Mouse (Mus musculus): ENCODE results near the gene Psmd5. TPM values are rescaled to one million over a fixed set of nuclear protein-coding genes. Genes with fewer than 3 reads are reported as not detected.
"Not testable (repeated sequence)": the region's sequence is repeated elsewhere in the genome, so short reads cannot be mapped to it uniquely, and the experiment has no call there.

Gene Psmd5
- polyA plus RNA-seq, 1 experiment from 2014 or later = 114 TPM

DNA sequence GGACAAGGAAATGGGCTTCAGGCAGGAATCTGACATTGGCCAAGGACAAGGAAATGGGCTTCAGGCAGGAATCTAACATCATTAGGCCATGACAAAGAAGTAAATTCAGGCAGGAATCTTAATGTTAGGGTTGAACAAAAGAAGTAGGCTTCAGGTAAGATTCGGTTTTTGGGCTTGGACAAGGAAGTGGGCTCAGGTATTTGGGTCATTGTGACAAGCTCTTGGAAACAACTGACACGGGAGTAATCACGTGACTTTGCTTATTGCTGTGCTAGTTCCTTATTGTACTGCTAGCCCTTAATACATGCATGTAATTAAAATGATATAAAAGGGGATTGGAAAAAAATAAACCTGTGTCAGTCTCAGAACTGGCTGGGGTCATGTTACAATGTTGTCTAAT is 39.1 kb downstream of the Psmd5 start:
- Histone ChIP-seq H3K4me2 (replicated peaks) (no peak overlapping the region), H3K27me3 (ENCODE audit: control insufficient read depth, insufficient read depth, low read length) (no peaks in the 10 kb centered on the region), H3K4me1 (replicated peaks; ENCODE audit: control insufficient read depth, insufficient read depth, low read length) (no peaks in the 10 kb centered on the region), H3K27ac (no peak overlapping the region), H3K9ac (no peak overlapping the region), H3K36me3 (replicated peaks; ENCODE audit: control insufficient read depth, insufficient read depth) (no peaks in the 10 kb centered on the region), H3K4me3 (replicated peaks; ENCODE audit: low read length) (no peak overlapping the region), H3K9me3 (ENCODE audit: control insufficient read depth, low read length) (no peaks in the 10 kb centered on the region)
- ATAC-seq (ENCODE audit: low FRiP score) = no peak
- WGBS = 76% methylated on average over 3 of the region's 3 CpGs
- DNase-seq (ENCODE audit: low spot score) = no peak

DNA sequence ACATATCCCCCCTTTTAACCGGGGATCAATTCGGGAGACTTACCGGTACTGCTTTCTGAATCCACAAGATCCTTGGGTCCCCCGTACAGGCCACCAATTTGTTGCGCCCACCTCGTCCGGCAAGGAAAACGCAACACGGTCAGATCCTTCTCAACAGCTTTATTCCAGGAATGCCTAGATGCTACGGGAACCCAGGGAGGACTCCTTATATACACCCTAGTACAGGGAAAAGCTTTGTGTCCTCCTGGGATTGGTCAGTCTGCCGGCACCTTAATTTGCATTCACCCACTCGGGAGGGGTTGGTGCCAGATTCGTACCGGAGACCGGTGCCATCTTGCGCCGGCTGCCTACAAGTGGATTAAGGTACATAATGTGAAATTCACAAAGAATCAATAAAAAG is 41.1 kb downstream of the Psmd5 start:
- DNase-seq (ENCODE audit: low spot score) (no peak), ATAC-seq (ENCODE audit: low FRiP score) (no peak)
- 90% methylated on average over 17 of the region's 17 CpGs for WGBS
- Histone ChIP-seq H3K36me3 (replicated peaks; ENCODE audit: control insufficient read depth, insufficient read depth) (no peaks in the 10 kb centered on the region), H3K27ac (no peak overlapping the region), H3K4me2 (replicated peaks) (no peak overlapping the region), H3K9me3 (ENCODE audit: control insufficient read depth, low read length) (0 out of 2 replicates have a peak, but pooled peaks cover 5% of the 10 kb centered on the region), H3K4me1 (replicated peaks; ENCODE audit: control insufficient read depth, insufficient read depth, low read length) (no peaks in the 10 kb centered on the region), H3K4me3 (replicated peaks; ENCODE audit: low read length) (no peak overlapping the region), H3K9ac (no peak overlapping the region), H3K27me3 (ENCODE audit: control insufficient read depth, insufficient read depth, low read length) (no peaks in the 10 kb centered on the region)

DNA sequence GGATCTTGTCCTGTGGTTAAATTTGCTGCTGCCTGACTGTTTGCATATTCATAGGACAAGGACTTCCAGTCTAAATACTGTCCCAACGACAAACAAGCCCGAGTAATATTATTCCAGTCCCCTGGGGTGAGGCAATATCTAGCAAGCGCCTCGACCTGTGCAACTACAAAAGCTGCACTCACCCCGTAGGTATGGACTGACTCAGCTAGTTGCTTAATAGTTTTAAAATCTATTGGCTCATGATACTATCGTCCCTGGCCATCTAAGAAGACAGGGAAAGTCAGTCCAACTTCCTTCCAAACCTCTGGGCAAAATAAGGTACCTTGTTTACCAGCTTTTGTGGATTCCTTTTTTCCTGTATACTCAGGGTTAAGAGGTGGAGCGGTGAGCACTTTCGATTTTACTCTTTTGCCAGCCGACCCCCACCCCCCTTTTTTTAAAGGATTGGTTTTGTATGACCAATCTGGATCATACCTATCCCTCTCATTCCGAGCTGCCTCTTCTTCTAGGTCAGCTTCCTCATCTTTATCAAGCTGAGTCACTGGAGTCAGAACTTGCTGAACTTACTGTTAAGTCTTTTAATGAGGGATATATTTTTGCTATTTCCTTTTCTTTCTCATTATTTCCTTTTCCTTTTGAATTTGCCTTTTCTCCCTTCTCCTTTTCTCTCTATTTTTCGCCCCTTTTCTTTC is 41.9 kb downstream of the Psmd5 start, which contains the start of gene Gm34653:
Gene Gm34653 (plus strand): TSS at position 242 of the 692 bp plus-strand sequence.
- H3K27me3 ChIP-seq (ENCODE audit: control insufficient read depth, insufficient read depth, low read length); H3K4me3 ChIP-seq (replicated peaks; ENCODE audit: low read length); H3K4me1 ChIP-seq (replicated peaks; ENCODE audit: control insufficient read depth, insufficient read depth, low read length); H3K9ac ChIP-seq; H3K9me3 ChIP-seq (ENCODE audit: control insufficient read depth, low read length); H3K36me3 ChIP-seq (replicated peaks; ENCODE audit: control insufficient read depth, insufficient read depth); H3K27ac ChIP-seq; ATAC-seq (ENCODE audit: low FRiP score); H3K4me2 ChIP-seq (replicated peaks); DNase-seq (ENCODE audit: low spot score): not testable (repeated sequence)
- 73% methylated on average over 11 of the region's 11 CpGs for WGBS

DNA sequence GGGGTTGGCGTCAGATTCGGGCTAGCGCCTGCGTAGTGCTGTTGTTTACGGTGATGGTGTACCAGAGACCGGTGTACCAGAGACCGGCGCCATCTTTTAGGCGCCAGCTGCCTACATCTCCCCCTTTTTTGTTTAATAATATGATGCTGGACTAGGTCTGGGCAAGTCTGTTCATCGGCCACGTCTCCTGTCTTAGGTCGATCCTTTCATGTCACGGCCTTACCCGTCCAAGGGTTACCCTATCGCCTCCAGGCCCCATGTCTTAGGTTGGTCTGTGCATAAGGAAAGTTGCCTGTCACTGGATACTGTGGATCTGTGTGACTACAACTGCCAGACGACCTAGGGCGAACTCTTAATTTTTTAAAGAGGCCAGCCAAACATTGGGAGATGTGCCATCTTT is 44.7 kb downstream of the Psmd5 start:
- H3K4me2 ChIP-seq (replicated peaks) = not testable (repeated sequence)
- peaks cover 11% of the 10 kb centered on the region for H3K4me1 ChIP-seq (replicated peaks; ENCODE audit: control insufficient read depth, insufficient read depth, low read length)

DNA sequence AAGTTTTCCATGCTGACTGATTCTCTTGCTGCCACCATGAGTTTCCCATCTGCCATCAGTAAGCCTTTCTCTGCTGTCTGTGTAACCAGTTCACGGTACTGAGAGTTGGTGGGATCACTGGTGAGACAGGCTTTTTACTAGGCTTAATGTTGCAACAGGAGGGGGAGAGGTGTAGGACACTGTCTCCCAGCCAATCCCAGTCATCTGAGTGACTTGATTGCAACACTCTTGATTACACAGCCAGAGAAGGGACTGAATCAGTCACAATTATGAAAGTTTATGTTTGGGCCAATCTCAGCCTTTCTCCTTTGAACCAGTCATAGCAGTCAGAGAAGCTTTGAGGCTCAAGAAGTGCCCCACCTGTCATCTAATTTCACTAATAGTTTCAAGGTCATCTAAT is 46.7 kb downstream of the Psmd5 start:
- Histone ChIP-seq H3K4me1 (replicated peaks; ENCODE audit: control insufficient read depth, insufficient read depth, low read length) (peaks cover 19% of the 10 kb centered on the region), H3K27ac (no peak overlapping the region), H3K4me2 (replicated peaks) (no peak overlapping the region), H3K36me3 (replicated peaks; ENCODE audit: control insufficient read depth, insufficient read depth) (no peaks in the 10 kb centered on the region), H3K9me3 (ENCODE audit: control insufficient read depth, low read length) (0 out of 2 replicates have a peak, but pooled peaks cover 5% of the 10 kb centered on the region), H3K4me3 (replicated peaks; ENCODE audit: low read length) (no peak overlapping the region), H3K9ac (no peak overlapping the region), H3K27me3 (ENCODE audit: control insufficient read depth, insufficient read depth, low read length) (no peaks in the 10 kb centered on the region)
- no peak for ATAC-seq (ENCODE audit: low FRiP score)
- no peak for DNase-seq (ENCODE audit: low spot score)
- WGBS = 93% methylated on average over 1 of the region's 1 CpGs

More for the DNA sequence above, 44.7 kb downstream of the Psmd5 start:
- H3K4me3 ChIP-seq (replicated peaks; ENCODE audit: low read length); ATAC-seq (ENCODE audit: low FRiP score); H3K36me3 ChIP-seq (replicated peaks; ENCODE audit: control insufficient read depth, insufficient read depth); H3K27me3 ChIP-seq (ENCODE audit: control insufficient read depth, insufficient read depth, low read length); H3K27ac ChIP-seq; H3K9ac ChIP-seq; H3K9me3 ChIP-seq (ENCODE audit: control insufficient read depth, low read length); DNase-seq (ENCODE audit: low spot score): not testable (repeated sequence)
- 95% methylated on average over 17 of the region's 17 CpGs for WGBS

DNA sequence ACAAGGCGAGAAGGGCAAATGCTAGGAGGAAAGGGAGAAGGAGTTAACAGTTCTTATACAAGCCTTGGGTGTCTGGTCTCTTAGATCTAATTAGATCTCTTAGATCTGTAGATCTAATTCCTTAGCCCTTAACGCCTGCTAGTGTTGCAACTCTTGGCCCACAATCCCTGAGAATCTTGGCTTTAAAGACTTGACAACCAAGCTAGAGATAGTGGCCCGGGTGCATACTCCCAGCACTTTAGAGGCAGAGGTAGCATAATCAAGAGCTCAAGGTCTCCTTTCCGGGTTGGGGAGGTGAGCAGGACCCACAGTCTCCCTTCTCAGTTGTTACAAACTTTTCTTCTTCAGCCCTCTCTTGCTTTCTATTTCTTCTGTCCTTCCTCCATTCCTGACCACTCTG is 47.2 kb downstream of the Psmd5 start:
- no peak overlapping the region for H3K4me2 ChIP-seq (replicated peaks)
- WGBS = 93% methylated on average over 4 of the region's 4 CpGs
- H3K27me3 ChIP-seq (ENCODE audit: control insufficient read depth, insufficient read depth, low read length) = no peaks in the 10 kb centered on the region
- peaks cover 2% of the 10 kb centered on the region; the same call in 1 of the 2 replicates for H3K36me3 ChIP-seq (replicated peaks; ENCODE audit: control insufficient read depth, insufficient read depth)
- H3K27ac ChIP-seq = no peak overlapping the region
- H3K4me1 ChIP-seq (replicated peaks; ENCODE audit: control insufficient read depth, insufficient read depth, low read length) = peaks cover 19% of the 10 kb centered on the region
- no peak overlapping the region for H3K4me3 ChIP-seq (replicated peaks; ENCODE audit: low read length)
- no peak overlapping the region for H3K9ac ChIP-seq
- no peak for ATAC-seq (ENCODE audit: low FRiP score)
- DNase-seq (ENCODE audit: low spot score) = no peak
- H3K9me3 ChIP-seq (ENCODE audit: control insufficient read depth, low read length) = 0 out of 2 replicates have a peak, but pooled peaks cover 5% of the 10 kb centered on the region

DNA sequence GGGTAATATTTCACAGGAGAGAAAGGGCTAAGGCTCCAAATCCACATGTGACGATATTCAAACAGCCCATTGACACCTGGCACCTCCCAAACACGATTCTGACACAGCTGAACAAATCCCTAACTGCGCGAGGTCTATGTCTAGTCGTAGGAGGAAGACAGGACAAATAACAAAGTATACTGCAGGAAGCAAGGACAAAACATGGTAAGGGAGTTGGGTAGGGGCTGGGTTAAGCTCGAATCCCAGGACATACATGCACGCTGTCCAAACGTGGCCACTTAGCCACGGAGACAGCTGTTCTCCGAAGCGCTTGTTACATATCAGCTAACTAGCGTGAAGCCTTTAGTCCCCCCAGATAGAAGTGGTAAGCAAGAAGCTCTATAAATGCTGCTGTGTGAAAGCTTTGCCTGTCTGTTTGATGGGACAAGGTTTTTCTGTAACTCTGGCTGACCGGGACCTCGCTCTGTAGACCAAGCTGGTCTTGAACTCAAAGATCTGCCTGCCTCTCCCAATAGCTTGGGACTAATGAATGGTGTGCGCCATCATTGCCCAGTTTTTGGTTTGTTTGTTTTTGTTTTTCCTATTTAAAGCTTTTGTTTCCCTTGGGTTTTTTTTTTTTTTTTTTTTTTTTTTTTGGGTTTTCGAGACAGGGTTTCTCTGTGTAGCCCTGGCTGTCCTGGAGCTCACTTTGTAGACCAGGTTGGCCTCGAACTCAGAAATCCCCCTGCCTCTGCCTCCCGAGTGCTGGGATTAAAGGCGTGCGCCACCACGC is 48.1 kb downstream of the Psmd5 start:
- H3K4me2 ChIP-seq (replicated peaks) = peak overlapping the region; percentile 85
- ATAC-seq (ENCODE audit: low FRiP score) (no peak), DNase-seq (ENCODE audit: low spot score) (peak; percentile 32)
- H3K27ac ChIP-seq = peak overlapping the region; percentile 84
- peak overlapping the region; percentile 92 for H3K4me3 ChIP-seq (replicated peaks; ENCODE audit: low read length)
- H3K9ac ChIP-seq = peak overlapping the region; percentile 98
- H3K36me3 ChIP-seq (replicated peaks; ENCODE audit: control insufficient read depth, insufficient read depth) = peaks cover 11% of the 10 kb centered on the region
- WGBS = 38% methylated on average over 20 of the region's 21 CpGs
- no peaks in the 10 kb centered on the region for H3K27me3 ChIP-seq (ENCODE audit: control insufficient read depth, insufficient read depth, low read length)
- 0 out of 2 replicates have a peak, but pooled peaks cover 5% of the 10 kb centered on the region for H3K9me3 ChIP-seq (ENCODE audit: control insufficient read depth, low read length)
- H3K4me1 ChIP-seq (replicated peaks; ENCODE audit: control insufficient read depth, insufficient read depth, low read length) = peaks cover 19% of the 10 kb centered on the region

DNA sequence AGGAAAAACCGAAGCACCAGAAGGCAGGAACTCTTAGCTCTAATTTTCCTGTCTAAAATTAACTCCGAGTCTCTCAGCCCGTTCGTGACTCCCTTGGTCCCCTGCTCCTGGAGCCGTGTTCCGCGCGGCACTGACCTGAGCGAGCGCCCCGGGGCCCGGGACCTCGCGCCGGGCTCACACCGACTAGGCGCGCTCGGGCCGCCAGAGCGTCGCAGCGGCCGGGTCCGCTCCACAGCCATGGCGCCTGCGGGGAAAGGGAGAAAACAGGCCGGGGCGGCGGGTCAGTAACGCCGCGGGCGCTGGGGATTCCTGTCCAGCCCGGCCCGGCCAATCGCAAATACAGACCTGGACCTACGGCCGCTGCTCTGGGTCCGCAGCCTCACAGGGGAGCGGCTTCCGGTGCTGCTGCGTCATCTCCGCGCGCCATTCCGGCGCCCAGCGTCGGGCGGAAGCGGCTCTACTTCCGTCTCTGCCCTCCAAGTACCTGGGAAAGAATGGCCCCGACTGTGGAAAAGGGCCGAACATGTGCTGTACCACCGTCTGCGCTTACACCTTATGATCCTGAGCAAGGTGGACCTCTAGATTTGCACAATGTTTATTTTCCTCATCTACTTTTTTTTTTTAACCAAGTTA is 48.8 kb downstream of the Psmd5 start, which contains the start of gene Fbxw2:
Gene Fbxw2 (minus strand): TSS at position 485 of the 633 bp plus-strand sequence.
- Histone ChIP-seq H3K9ac (peak within 1 kb of the TSS; percentile 98), H3K36me3 (replicated peaks; ENCODE audit: control insufficient read depth, insufficient read depth) (peaks cover 11% of the 10 kb centered on the region), H3K27me3 (ENCODE audit: control insufficient read depth, insufficient read depth, low read length) (no peaks in the 10 kb centered on the region), H3K9me3 (ENCODE audit: control insufficient read depth, low read length) (0 out of 2 replicates have a peak, but pooled peaks cover 5% of the 10 kb centered on the region), H3K27ac (peak within 1 kb of the TSS; percentile 84), H3K4me2 (replicated peaks) (peak within 1 kb of the TSS; percentile 85), H3K4me3 (replicated peaks; ENCODE audit: low read length) (peak within 1 kb of the TSS; percentile 92), H3K4me1 (replicated peaks; ENCODE audit: control insufficient read depth, insufficient read depth, low read length) (peaks cover 19% of the 10 kb centered on the region)
- DNase-seq (ENCODE audit: low spot score) (peak; percentile 95), ATAC-seq (ENCODE audit: low FRiP score) (peak; percentile 96)
- under 1% methylated on average over 57 of the region's 57 CpGs for WGBS

DNA sequence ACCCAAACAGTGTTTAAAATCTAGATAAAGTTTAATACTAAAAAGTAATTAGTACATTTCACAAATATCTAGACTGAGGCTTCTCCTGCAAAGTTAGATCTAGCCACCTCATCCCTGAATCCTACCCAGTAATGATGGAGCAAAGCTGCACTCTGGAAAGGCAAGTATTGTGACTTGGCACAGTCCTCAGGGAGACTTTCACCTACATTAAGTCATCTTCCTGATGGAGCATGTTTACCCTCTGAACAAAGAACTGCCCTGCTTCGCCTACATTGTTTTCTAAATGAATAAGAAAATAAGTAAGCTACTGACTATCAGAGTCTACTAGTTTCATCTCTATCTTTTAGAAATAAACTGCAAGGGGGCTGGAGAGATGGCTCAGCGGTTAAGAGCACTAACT is 56.3 kb downstream of the Psmd5 start:
- H3K4me2 ChIP-seq (replicated peaks) = no peak overlapping the region
- H3K4me1 ChIP-seq (replicated peaks; ENCODE audit: control insufficient read depth, insufficient read depth, low read length) = no peaks in the 10 kb centered on the region
- H3K27ac ChIP-seq = no peak overlapping the region
- DNase-seq (ENCODE audit: low spot score) = no peak
- no peak for ATAC-seq (ENCODE audit: low FRiP score)
- H3K9ac ChIP-seq = no peak overlapping the region
- no peaks in the 10 kb centered on the region for H3K9me3 ChIP-seq (ENCODE audit: control insufficient read depth, low read length)
- H3K27me3 ChIP-seq (ENCODE audit: control insufficient read depth, insufficient read depth, low read length) = no peaks in the 10 kb centered on the region
- WGBS = 93% methylated on average over 2 of the region's 2 CpGs
- H3K36me3 ChIP-seq (replicated peaks; ENCODE audit: control insufficient read depth, insufficient read depth) = peaks cover 55% of the 10 kb centered on the region
- no peak overlapping the region for H3K4me3 ChIP-seq (replicated peaks; ENCODE audit: low read length)
